Mouse (Mus musculus) embryonic facial prominence, embryonic 15.5 days (tissue): ENCODE data around the gene Xrcc6. TPM values are rescaled to one million over a fixed set of nuclear protein-coding genes. Genes with fewer than 3 reads are reported as not detected.

Experiments used
- ATAC-seq: fragments of 200-750 bp; cut with Nextera tagmentation; 2 replicates; pipeline ENCODE4 v1.8.0; 2017; ENCODE audit warnings: low read depth, moderate TSS enrichment; ENCODE audit not compliant: insufficient number of reproducible peaks, low FRiP score, low TSS enrichment
- H3K27ac ChIP-seq: fragments of 300-500 bp; sonication (generic); replicated peaks from 2 replicates; pipeline ENCODE4 v1.5.1; 2015; ENCODE audit warnings: mild to moderate bottlenecking, inconsistent platforms
- H3K27me3 ChIP-seq: fragments of 300-500 bp; sonication (generic); 2 replicates; pipeline ENCODE4 v1.6.1; 2015; ENCODE audit warnings: inconsistent platforms
- H3K36me3 ChIP-seq: fragments of 300-500 bp; sonication (generic); 2 replicates; pipeline ENCODE4 v1.6.1; 2015; ENCODE audit warnings: mild to moderate bottlenecking, inconsistent platforms
- H3K4me1 ChIP-seq: fragments of 300-500 bp; sonication (generic); 2 replicates; pipeline ENCODE4 v1.6.1; 2015; ENCODE audit warnings: inconsistent platforms
- H3K4me2 ChIP-seq: fragments of 300-500 bp; sonication (generic); replicated peaks from 2 replicates; pipeline ENCODE4 v1.6.1; 2015; ENCODE audit warnings: mild to moderate bottlenecking, inconsistent platforms
- H3K4me3 ChIP-seq: fragments of 300-500 bp; sonication (generic); replicated peaks from 2 replicates; pipeline ENCODE4 v1.5.1; 2015; ENCODE audit warnings: mild to moderate bottlenecking, inconsistent platforms
- H3K9ac ChIP-seq: fragments of 300-500 bp; sonication (generic); 2 replicates; pipeline ENCODE4 v1.6.1; 2015; ENCODE audit warnings: inconsistent platforms
- H3K9me3 ChIP-seq: fragments of 300-500 bp; sonication (generic); replicated peaks from 2 replicates; pipeline ENCODE4 v1.6.1; 2016; ENCODE audit warnings: inconsistent platforms
- WGBS: fragments of 180-500 bp; shearing (Covaris S2); methylation state at CpG from one replicate; pipeline ENCODE4 v1.1.7; 2015; 5-methylcytosine and 5-hydroxymethylcytosine counted together
- polyA plus RNA-seq: library from polyadenylated mRNA; unstranded; fragments of >200 nt; fragmentation: Nextera tagmentation; extraction: Ambion mirVana; gene quantifications from 2 replicates; pipeline ENCODE4 v1.2.1, GENCODE M21; 2015

Gene Xrcc6
- polyA plus RNA-seq = 75.5 and 82.1 TPM in 2 replicates

DNA sequence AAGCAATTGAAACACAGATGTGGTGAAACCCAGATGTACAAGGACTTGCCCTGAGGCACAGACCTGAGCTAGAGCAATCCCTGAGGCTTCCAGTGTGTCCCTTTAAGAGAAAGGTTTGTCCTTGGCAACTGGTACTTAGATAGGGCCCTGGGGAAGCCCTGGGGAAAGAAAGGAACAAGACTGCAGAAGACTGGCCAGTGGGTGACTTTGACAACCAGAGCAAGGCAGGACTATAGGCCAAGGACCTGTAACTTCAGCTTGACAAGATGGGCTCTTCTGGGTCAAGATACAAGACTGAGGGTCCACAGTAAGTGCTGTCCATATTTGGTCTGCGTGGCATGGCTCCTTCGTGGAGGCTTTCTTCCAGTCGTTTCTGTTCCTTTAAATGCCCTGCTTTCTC lies at the start of gene Xrcc6:
Gene Xrcc6, plus strand, starts transcription at position 190 of the 400 bp plus-strand sequence.
- no peaks in the 10 kb centered on the region for H3K9me3 ChIP-seq
- H3K36me3 ChIP-seq = 0 out of 2 replicates have a peak, but pooled peaks cover 6% of the 10 kb centered on the region
- no peak within 1 kb of the TSS for H3K27ac ChIP-seq
- no peak within 1 kb of the TSS for H3K4me3 ChIP-seq
- ATAC-seq = no peak
- no peaks in the 10 kb centered on the region; the same call in 1 of the 2 replicates for H3K4me1 ChIP-seq
- H3K27me3 ChIP-seq = no peaks in the 10 kb centered on the region
- H3K9ac ChIP-seq = no peak within 1 kb of the TSS
- no peak within 1 kb of the TSS for H3K4me2 ChIP-seq
- 74% methylated on average over 3 of the region's 3 CpGs for WGBS

DNA sequence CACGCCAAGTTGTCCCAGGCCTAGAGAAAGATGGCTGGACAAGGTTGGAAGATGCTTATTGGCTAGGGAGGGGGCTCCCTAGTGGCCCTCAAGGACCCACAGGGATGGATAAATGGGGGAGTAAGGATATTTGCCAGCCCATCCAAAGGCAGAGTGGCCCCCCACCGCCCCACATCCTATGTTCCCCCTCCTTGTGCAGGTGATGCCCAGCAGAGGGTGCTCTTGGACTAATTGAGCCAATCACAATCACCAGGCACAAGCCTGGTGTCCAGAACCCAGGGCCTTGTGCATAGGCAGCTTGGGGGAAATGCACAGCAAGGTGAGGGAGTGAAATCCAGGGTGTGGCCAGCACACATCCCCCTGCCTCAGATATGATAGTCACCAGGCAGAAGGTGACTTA lies 49.4 kb upstream of the Xrcc6 start:
- H3K4me3 ChIP-seq = peak overlapping the region; percentile 51; the same call in 1 of the 2 replicates
- H3K36me3 ChIP-seq = no peaks in the 10 kb centered on the region
- no peaks in the 10 kb centered on the region for H3K9me3 ChIP-seq
- H3K27ac ChIP-seq = no peak overlapping the region
- WGBS = 41% methylated on average over 2 of the region's 2 CpGs
- no peak for ATAC-seq
- H3K4me1 ChIP-seq = peaks cover 30% of the 10 kb centered on the region
- no peak overlapping the region for H3K9ac ChIP-seq
- H3K4me2 ChIP-seq = peak overlapping the region; percentile 83
- no peaks in the 10 kb centered on the region for H3K27me3 ChIP-seq

DNA sequence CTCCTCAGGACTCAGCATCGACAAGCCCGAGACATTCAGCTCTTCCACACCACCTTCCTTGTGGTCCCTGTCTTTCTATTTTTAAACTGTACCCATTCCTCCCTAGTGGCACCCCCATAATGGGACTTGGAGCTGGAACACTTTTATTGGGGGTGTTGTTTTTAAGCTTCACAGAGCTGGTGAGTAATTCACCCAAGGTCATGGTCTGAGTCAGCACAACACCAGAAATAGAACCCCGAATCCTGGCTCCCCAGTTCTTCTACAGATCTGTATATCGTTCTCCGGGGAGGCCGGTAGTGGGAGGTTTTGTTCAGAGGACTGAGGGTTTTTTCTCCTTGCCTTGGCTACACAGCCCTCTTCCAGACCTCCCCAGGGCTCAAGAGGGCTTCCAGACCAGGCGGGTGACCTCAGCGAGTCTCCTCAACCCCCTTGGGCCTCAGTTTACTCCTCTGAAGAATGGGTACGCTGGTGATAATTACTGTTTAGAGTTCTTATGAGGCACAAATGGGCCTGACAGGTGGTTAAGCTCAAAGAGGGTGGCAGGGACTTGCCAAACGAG lies 48.4 kb upstream of the Xrcc6 start:
- Histone ChIP-seq H3K4me3 (no peak overlapping the region), H3K36me3 (no peaks in the 10 kb centered on the region), H3K4me2 (no peak overlapping the region), H3K27ac (no peak overlapping the region), H3K4me1 (peaks cover 30% of the 10 kb centered on the region), H3K27me3 (no peaks in the 10 kb centered on the region), H3K9ac (no peak overlapping the region), H3K9me3 (no peaks in the 10 kb centered on the region)
- WGBS = 84% methylated on average over 10 of the region's 10 CpGs
- ATAC-seq = no peak

DNA sequence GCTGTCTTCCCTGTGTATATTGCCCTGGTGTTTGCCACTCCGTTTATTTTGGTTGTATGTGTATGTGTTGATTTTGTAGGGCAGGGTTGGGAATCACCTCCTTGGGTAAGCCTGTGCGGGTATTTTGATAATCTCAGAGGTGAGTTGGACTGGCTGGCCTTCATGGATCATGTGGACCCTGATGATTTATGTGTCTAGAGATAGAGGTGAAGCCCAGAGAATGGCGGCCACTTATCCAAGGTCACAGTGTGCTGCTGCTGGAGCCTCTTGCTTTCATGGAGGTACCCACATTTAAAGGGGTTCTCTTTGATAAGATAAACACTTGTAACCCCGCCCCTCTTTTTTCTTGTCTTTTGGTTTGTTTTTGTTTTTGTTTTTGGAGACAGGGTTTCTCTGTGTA lies 47.9 kb upstream of the Xrcc6 start:
- ATAC-seq = no peak
- Histone ChIP-seq H3K27me3 (no peaks in the 10 kb centered on the region), H3K4me1 (peaks cover 30% of the 10 kb centered on the region), H3K36me3 (no peaks in the 10 kb centered on the region), H3K9ac (no peak overlapping the region), H3K4me2 (no peak overlapping the region), H3K4me3 (no peak overlapping the region), H3K27ac (no peak overlapping the region), H3K9me3 (no peaks in the 10 kb centered on the region)
- WGBS = 93% methylated on average over 4 of the region's 4 CpGs

DNA sequence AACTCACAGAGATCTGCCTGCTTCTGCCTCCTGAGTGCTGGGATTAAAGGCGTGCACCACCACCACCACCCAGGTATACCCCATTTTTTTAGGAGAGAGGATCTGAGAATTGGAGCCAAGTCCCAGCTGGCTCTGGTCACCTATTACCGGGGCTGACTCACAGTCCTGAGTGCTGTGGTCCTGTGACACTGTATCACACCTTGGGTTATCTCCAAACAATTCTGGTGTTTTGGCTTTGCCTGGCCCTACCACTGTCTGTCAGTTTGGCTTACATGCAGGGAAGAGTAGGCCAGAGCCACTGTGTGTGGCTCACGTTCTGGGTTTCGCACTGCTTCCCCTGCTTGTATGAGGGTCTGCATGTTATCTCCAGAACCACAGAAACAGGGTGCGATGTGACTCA lies 47.4 kb upstream of the Xrcc6 start:
- H3K36me3 ChIP-seq = no peaks in the 10 kb centered on the region
- no peak overlapping the region for H3K9ac ChIP-seq
- H3K27me3 ChIP-seq = no peaks in the 10 kb centered on the region
- H3K4me3 ChIP-seq = no peak overlapping the region
- no peak for ATAC-seq
- no peak overlapping the region for H3K27ac ChIP-seq
- H3K4me1 ChIP-seq = peaks cover 30% of the 10 kb centered on the region
- WGBS = 87% methylated on average over 5 of the region's 5 CpGs
- no peaks in the 10 kb centered on the region for H3K9me3 ChIP-seq
- no peak overlapping the region for H3K4me2 ChIP-seq

DNA sequence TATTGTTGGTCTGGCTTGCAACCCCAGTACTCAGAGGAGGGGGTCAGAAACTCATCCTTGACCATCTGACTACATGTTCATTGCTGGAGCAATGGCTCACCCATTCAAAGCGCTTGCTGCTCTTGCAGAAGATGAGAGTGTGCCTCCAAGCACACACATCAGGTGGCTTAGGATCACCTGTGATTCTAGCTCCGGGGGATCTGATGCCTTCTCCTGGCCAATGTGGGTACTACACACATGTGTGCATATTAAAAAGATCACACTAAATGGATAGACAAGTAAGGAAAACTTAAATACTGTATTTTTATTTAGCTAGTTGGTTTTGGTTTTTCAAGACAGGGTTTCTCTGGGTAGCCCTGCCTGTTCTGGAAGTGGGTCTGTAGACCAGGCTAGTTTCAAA lies 46.6 kb upstream of the Xrcc6 start:
- Histone ChIP-seq H3K4me2 (no peak overlapping the region), H3K36me3 (no peaks in the 10 kb centered on the region), H3K4me1 (peaks cover 26% of the 10 kb centered on the region), H3K27ac (no peak overlapping the region), H3K9ac (no peak overlapping the region), H3K4me3 (no peak overlapping the region), H3K27me3 (no peaks in the 10 kb centered on the region), H3K9me3 (no peaks in the 10 kb centered on the region)
- WGBS = 94% methylated on average over 2 of the region's 2 CpGs
- no peak for ATAC-seq

DNA sequence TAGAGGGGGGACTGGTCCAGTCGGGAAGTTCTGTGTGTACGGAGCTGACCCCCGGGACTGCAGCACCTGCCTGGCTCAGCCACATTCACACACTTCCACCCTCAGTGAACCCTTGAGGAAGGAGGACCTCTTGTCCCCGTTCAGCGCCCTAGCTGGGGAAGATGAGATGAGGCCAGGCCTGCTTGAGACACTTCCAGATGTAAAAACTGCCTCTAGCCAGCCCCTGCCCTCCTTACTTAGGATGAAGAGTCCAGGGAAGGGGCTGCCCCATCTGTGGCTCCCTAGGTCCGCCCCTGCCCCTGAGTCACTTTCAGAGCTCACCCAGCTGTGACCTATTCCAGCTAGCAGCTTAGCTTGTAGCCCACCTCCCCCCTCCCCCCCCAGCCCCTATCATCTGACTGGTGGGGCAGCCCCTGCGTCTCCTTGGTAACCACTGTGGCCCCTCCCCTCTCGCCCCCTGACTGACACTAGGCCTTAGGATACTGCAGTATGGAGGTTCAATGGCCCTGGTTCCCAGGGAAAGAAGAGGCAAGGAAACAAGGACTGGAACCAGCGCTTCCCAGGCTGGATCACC lies 44.4 kb upstream of the Xrcc6 start:
- Histone ChIP-seq H3K9ac (no peak overlapping the region), H3K4me3 (no peak overlapping the region), H3K27ac (no peak overlapping the region), H3K4me2 (no peak overlapping the region), H3K9me3 (no peaks in the 10 kb centered on the region), H3K36me3 (no peaks in the 10 kb centered on the region), H3K4me1 (peaks cover 4% of the 10 kb centered on the region), H3K27me3 (no peaks in the 10 kb centered on the region)
- 10% methylated on average over 9 of the region's 9 CpGs for WGBS
- ATAC-seq = peak; percentile 15; the same call in 1 of the 2 replicates

DNA sequence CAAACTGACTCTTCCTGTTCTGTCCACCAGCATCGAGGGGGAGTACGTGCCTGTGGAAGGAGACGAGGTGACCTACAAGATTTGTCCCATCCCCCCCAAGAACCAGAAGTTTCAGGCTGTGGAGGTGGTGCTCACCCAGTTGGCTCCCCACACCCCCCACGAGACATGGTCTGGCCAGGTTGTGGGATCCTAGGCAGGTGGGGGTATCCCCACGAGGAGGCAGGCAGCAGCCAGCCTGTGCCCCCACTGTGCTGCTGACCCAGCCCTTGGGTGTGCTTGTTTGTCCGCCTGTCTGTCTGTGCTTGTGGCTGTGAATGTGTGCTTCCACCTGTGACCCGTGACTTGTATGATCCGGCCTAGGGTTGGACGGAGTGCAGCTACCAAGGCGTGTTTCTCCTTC lies 38.6 kb upstream of the Xrcc6 start:
- WGBS = 80% methylated on average over 10 of the region's 10 CpGs
- Histone ChIP-seq H3K27me3 (no peaks in the 10 kb centered on the region), H3K4me2 (no peak overlapping the region), H3K4me3 (no peak overlapping the region), H3K9ac (no peak overlapping the region), H3K27ac (no peak overlapping the region), H3K4me1 (no peaks in the 10 kb centered on the region), H3K36me3 (peaks cover 20% of the 10 kb centered on the region), H3K9me3 (no peaks in the 10 kb centered on the region)
- ATAC-seq = no peak

DNA sequence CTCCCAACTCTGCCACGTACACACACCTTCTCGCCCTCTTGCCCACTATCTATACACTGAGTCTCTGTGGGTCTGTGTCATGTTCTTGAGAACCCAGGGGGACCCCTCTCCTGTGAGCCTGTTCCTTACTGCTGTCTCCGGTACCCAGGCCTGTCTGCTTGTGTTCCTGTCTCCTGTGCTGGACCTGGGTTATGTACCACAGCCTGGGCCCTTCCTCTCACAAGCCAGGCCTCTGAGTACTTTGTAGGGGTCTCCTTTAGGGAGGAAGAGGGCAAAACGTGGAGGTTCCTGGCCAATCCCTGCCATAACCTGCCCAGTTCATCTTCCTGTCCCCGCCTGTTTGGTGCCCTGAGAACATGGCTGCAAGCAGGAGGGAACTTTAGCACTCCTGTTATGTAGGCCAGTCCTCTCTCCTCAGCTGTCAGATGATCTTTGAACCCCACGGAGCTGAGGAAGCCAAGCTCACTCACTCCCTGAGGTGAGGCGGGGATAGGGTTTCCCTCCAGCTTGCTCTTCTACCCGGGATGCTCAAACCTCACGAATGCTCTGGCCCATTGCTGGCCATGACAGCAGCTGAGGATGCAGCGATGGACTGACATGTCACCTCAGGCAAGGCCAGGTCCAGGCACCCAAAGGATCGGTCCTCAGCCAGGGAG lies 38.0 kb upstream of the Xrcc6 start:
- peaks cover 26% of the 10 kb centered on the region for H3K36me3 ChIP-seq
- H3K4me2 ChIP-seq = no peak overlapping the region
- no peaks in the 10 kb centered on the region for H3K4me1 ChIP-seq
- H3K9ac ChIP-seq = no peak overlapping the region
- H3K27ac ChIP-seq = no peak overlapping the region
- no peaks in the 10 kb centered on the region for H3K27me3 ChIP-seq
- no peaks in the 10 kb centered on the region for H3K9me3 ChIP-seq
- WGBS = 75% methylated on average over 11 of the region's 11 CpGs
- no peak; the same call in 1 of the 2 replicates for ATAC-seq
- no peak overlapping the region for H3K4me3 ChIP-seq

DNA sequence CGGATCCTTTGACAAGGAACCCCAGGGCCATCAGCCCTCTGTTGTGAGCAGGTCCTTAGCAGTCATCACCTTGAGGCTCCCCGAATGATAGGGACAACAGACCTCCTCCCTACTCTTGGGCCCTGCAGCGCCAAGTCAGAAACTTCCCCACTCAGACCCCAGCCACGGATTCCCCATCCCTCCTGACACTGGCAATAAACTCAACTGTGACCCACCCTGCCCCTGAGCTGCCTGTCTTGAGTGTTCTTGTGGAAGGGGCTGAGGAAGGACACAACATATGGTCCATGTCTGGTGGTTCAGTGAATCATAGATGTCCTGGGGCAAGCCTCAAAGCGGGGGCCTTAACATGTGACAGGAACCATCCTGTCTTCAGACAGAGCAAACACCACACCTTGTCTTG lies 36.9 kb upstream of the Xrcc6 start:
- H3K4me2 ChIP-seq = no peak overlapping the region
- no peaks in the 10 kb centered on the region for H3K4me1 ChIP-seq
- ATAC-seq = no peak
- no peak overlapping the region for H3K9ac ChIP-seq
- H3K27me3 ChIP-seq = no peaks in the 10 kb centered on the region
- 80% methylated on average over 5 of the region's 5 CpGs for WGBS
- no peak overlapping the region for H3K4me3 ChIP-seq
- no peak overlapping the region for H3K27ac ChIP-seq
- no peaks in the 10 kb centered on the region for H3K9me3 ChIP-seq
- H3K36me3 ChIP-seq = peaks cover 37% of the 10 kb centered on the region

DNA sequence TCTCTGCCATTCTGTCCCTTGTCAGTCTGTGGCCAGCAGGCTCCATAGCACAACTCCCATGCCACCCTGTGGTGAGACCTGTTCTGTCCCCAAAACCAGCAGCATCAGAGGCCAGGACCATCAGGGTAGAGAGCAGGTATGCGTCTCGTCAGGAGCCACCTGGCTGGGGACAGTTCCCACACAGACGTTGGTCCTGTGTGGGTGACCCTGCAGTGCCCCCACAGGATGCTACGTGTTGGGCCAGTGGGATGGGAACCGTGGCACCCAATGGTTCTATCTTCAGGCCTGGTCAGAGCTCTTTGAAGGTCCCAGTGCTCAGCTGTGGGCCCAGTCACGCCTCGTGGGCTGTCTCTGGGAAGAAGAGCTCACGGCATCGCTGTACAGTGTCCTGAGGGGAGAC lies 36.5 kb upstream of the Xrcc6 start:
- no peak overlapping the region for H3K4me2 ChIP-seq
- no peak for ATAC-seq
- H3K4me3 ChIP-seq = no peak overlapping the region
- H3K9me3 ChIP-seq = no peaks in the 10 kb centered on the region
- H3K4me1 ChIP-seq = 0 out of 2 replicates have a peak, but pooled peaks cover under 1% of the 10 kb centered on the region
- no peak overlapping the region for H3K27ac ChIP-seq
- WGBS = 82% methylated on average over 9 of the region's 9 CpGs
- H3K36me3 ChIP-seq = peaks cover 37% of the 10 kb centered on the region
- H3K9ac ChIP-seq = no peak overlapping the region
- H3K27me3 ChIP-seq = no peaks in the 10 kb centered on the region
